Mouse (Mus musculus) G1E (cell line): ENCODE measurements around the gene Akap7.

Source experiments
- CTCF ChIP-seq: IDR thresholded peaks from 2 replicates; pipeline ENCODE4 v1.5.1; 2012; ENCODE audit warnings: low read depth, low read length, inconsistent platforms, mixed read lengths
- GATA1 ChIP-seq: IDR thresholded peaks from 2 replicates; pipeline ENCODE4 v1.6.1; 2012; ENCODE audit warnings: borderline replicate concordance, low read length, inconsistent platforms, mixed read lengths
- POLR2AphosphoS5 ChIP-seq: IDR thresholded peaks from 2 replicates; pipeline ENCODE4 v1.6.1; 2012; ENCODE audit warnings: low read depth, low read length, inconsistent platforms; ENCODE audit not compliant: insufficient replicate concordance
- TAL1 ChIP-seq: conservative IDR thresholded peaks from 2 replicates; pipeline ENCODE4 v1.6.1; 2012; ENCODE audit warnings: low read depth, low read length, inconsistent platforms, mixed read lengths

DNA sequence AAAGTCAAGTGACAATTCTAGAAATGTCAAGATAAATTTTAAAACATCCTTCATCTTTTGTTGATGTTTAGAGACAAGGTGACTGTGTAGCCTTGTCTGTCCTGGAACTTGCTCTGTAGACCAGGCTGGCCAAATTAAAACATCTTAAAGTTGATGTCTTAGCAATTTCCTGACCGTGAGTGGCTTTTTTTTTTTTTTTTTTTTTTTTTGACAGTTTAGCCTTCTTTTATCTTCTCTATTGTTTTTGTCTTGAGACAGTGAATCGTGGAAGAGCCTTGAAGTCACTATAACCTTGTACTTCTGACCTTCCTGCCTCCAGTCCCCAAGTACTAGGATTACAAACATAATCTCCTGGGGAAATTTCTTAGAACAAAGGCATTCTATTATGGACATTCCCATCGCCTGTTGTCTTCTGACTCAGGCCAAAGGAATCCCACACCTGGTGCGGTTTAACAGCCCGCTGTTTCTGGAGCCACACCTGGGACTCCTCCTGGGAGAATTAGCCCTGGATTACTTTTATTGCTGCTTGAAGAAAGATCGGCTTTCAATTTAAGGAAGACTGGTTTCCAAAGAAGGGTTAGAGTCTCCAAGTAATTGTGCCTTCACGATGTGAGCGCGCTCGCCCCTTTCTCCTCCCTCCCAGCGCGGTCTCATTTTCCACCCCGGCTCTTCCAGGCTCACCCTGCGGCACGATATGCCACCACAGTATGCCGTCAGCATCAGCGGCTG is 6.3 kb upstream of the Akap7 start:
- TF ChIP-seq CTCF = no peak
- no peak for TF ChIP-seq POLR2AphosphoS5
- no peak for TF ChIP-seq TAL1
- no peak for TF ChIP-seq GATA1
